Mouse (Mus musculus): ENCODE measurements at regions not wholly inside any gene's neighbourhood (a gene's known extent, or its start where the extent isn't known, plus 50 kb on each side); places are given as distances from the start of the nearest gene placed in this dataset.

DNA sequence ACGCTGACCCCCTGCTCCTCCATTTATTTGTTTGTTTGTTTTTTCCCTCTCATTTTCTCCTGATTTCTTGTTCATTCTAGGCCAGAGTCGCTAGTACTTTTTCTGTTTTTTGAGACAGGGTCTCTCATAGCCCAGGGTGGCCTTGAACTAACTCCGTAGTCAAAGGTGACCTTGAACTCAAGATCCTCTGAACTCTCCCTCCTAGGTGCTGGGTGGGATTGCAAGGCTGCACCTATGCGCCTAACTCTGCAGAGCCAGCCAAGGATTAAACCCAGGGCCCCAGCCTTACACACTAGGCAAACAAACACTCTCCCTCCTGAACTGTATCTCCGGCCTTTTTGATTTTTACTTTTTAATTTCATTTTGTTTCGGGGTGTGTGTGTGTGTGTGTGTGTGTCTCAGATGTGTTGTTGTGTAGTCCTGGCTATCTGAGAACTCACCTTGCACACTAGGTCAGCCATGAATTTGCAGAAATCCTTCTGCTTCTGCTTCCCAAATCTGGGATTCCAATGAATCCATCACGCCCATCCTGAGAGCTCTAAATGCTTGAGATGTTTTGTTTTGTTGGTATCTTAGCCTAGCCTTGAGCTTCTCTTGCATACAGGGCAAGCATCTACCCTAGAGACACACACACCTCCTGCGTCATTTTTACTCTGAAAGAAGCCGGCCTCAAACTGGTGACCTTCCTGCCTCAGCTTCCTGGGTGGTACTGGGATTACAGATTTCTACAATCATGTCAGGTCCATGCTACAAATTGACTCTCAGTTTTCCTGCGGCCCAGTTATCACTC lies 56.3 kb upstream of the Tbx3 start:
- H3K4me3 ChIP-seq (ENCODE audit: low read depth, low read length), result no peak overlapping the region
- no peaks in the 10 kb centered on the region for H3K36me3 ChIP-seq (ENCODE audit: control insufficient read depth, insufficient read depth, low read length, poor library complexity, severe bottlenecking)
- no peak for TF ChIP-seq POLR2A (IDR thresholded peaks at IDR 0.05; ENCODE audit: insufficient read depth, low read length)
- TF ChIP-seq CTCF (IDR thresholded peaks at IDR 0.05; ENCODE audit: low read depth, low read length), result no peak
- no peaks in the 10 kb centered on the region for H3K9me3 ChIP-seq (replicated peaks; ENCODE audit: control insufficient read depth, insufficient read depth, low read length, poor library complexity, severe bottlenecking)
- H3K27me3 ChIP-seq (ENCODE audit: control insufficient read depth, insufficient read depth, low read length, poor library complexity, severe bottlenecking), result no peaks in the 10 kb centered on the region
- H3K9ac ChIP-seq (ENCODE audit: low read depth, poor library complexity, severe bottlenecking), result 0 out of 2 replicates have a peak overlapping the region, but pooled peaks have one; percentile 14
- peaks cover 2% of the 10 kb centered on the region for H3K4me1 ChIP-seq (ENCODE audit: control insufficient read depth, insufficient read depth, low read length)
- peak overlapping the region; percentile 18; the same call in 1 of the 2 replicates for H3K27ac ChIP-seq (ENCODE audit: insufficient read depth, low read length)

DNA sequence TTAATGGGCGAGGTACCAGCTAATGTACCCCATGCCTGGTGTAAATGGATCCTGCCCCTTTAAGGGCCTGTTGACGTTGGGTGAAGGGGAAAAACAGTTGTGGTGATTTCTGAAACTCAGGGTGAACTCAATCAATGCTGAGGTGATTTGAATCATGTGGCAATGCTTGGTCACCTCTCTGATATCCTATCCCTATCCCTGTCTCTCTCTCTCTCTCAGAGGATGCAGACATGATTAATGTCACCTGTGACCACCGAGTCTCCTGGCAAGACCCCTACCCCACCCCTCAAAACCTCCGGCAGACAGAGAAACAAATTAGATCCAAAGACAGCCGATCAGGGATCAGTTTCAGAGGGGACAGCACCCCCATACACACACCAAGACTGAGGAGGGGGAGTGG lies 54.8 kb upstream of the Tbx3 start:
- Histone ChIP-seq H3K4me1 (ENCODE audit: control insufficient read depth, insufficient read depth, low read length) (peaks cover 2% of the 10 kb centered on the region), H3K4me3 (ENCODE audit: low read depth, low read length) (no peak overlapping the region), H3K36me3 (ENCODE audit: control insufficient read depth, insufficient read depth, low read length, poor library complexity, severe bottlenecking) (no peaks in the 10 kb centered on the region), H3K9ac (ENCODE audit: low read depth, poor library complexity, severe bottlenecking) (no peak overlapping the region), H3K27me3 (ENCODE audit: control insufficient read depth, insufficient read depth, low read length, poor library complexity, severe bottlenecking) (no peaks in the 10 kb centered on the region), H3K27ac (ENCODE audit: insufficient read depth, low read length) (no peak overlapping the region; the same call in 1 of the 2 replicates), H3K9me3 (replicated peaks; ENCODE audit: control insufficient read depth, insufficient read depth, low read length, poor library complexity, severe bottlenecking) (no peaks in the 10 kb centered on the region)
- TF ChIP-seq CTCF (IDR thresholded peaks at IDR 0.05; ENCODE audit: low read depth, low read length) (no peak), POLR2A (IDR thresholded peaks at IDR 0.05; ENCODE audit: insufficient read depth, low read length) (no peak), EP300 (IDR thresholded peaks at IDR 0.05; ENCODE audit: insufficient read depth, low read depth, low read length) (no peak)

DNA sequence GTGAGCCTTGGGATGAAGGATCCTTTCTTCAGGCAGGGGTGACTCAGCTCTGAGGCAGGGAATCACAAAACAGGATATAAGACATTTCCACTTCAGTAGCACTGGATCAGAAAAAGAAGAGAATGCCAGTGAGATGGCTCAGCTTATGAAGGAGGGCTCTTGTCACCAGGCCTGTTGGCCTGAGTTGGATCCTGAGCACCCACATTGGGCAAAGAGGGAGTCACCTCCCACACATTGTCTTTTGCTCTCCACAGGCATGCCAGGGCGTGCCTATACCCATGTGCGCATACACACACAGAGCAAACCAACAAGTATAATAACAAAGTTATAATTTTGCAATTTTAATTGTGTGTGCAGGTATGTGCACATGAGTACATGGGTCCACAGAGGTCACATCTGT lies 52.6 kb upstream of the Tbx3 start:
- H3K27ac ChIP-seq (ENCODE audit: insufficient read depth, low read length), result no peak overlapping the region
- no peak for TF ChIP-seq POLR2A (IDR thresholded peaks at IDR 0.05; ENCODE audit: insufficient read depth, low read length)
- TF ChIP-seq EP300 (IDR thresholded peaks at IDR 0.05; ENCODE audit: insufficient read depth, low read depth, low read length), result no peak
- no peak for TF ChIP-seq CTCF (IDR thresholded peaks at IDR 0.05; ENCODE audit: low read depth, low read length)

DNA sequence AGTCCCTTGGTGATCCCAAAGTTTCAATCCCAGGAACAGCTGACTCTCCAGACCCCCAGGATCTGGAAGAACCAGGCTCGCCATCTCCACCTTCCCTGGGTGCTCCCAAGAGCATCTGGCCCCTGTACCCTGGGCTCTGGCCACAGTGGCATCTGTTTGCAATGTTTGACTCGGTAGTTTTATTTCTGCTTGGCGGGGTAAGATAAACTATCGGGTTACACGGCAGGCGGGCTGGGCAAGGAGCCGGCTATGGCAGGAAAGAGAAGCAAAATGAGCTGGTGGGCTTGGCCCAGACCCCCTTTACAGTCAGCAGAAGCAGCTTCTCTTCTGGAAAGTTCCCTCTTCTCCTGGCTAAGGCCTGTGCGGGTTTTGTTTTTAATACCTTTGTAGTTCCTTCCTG lies 50.6 kb upstream of the Tbx3 start:
- no peak overlapping the region for H3K4me3 ChIP-seq (ENCODE audit: low read depth, low read length)
- no peak overlapping the region for H3K27ac ChIP-seq (ENCODE audit: insufficient read depth, low read length)

More for the DNA sequence above, 52.6 kb upstream of the Tbx3 start:
- Histone ChIP-seq H3K9ac (ENCODE audit: low read depth, poor library complexity, severe bottlenecking) (no peak overlapping the region), H3K27me3 (ENCODE audit: control insufficient read depth, insufficient read depth, low read length, poor library complexity, severe bottlenecking) (no peaks in the 10 kb centered on the region), H3K9me3 (replicated peaks; ENCODE audit: control insufficient read depth, insufficient read depth, low read length, poor library complexity, severe bottlenecking) (no peaks in the 10 kb centered on the region), H3K4me3 (ENCODE audit: low read depth, low read length) (no peak overlapping the region), H3K36me3 (ENCODE audit: control insufficient read depth, insufficient read depth, low read length, poor library complexity, severe bottlenecking) (no peaks in the 10 kb centered on the region), H3K4me1 (ENCODE audit: control insufficient read depth, insufficient read depth, low read length) (peaks cover 2% of the 10 kb centered on the region)

More for the DNA sequence above, 50.6 kb upstream of the Tbx3 start:
- no peaks in the 10 kb centered on the region for H3K27me3 ChIP-seq (ENCODE audit: control insufficient read depth, insufficient read depth, low read length, poor library complexity, severe bottlenecking)
- no peaks in the 10 kb centered on the region for H3K36me3 ChIP-seq (ENCODE audit: control insufficient read depth, insufficient read depth, low read length, poor library complexity, severe bottlenecking)
- H3K9ac ChIP-seq (ENCODE audit: low read depth, poor library complexity, severe bottlenecking), result no peak overlapping the region
- H3K4me1 ChIP-seq (ENCODE audit: control insufficient read depth, insufficient read depth, low read length), result peaks cover 2% of the 10 kb centered on the region
- TF ChIP-seq EP300 (IDR thresholded peaks at IDR 0.05; ENCODE audit: insufficient read depth, low read depth, low read length) (no peak), CTCF (IDR thresholded peaks at IDR 0.05; ENCODE audit: low read depth, low read length) (no peak), POLR2A (IDR thresholded peaks at IDR 0.05; ENCODE audit: insufficient read depth, low read length) (no peak)
- H3K9me3 ChIP-seq (replicated peaks; ENCODE audit: control insufficient read depth, insufficient read depth, low read length, poor library complexity, severe bottlenecking), result no peaks in the 10 kb centered on the region

All from ES-Bruce4 (cell line).